Mouse (Mus musculus) G1E (cell line): ENCODE data around the gene Zc3h14.

Experiments used
- CTCF ChIP-seq: IDR thresholded peaks from 2 replicates; pipeline ENCODE4 v1.5.1; 2012; ENCODE audit warnings: low read depth, low read length, inconsistent platforms, mixed read lengths
- GATA1 ChIP-seq: IDR thresholded peaks from 2 replicates; pipeline ENCODE4 v1.6.1; 2012; ENCODE audit warnings: borderline replicate concordance, low read length, inconsistent platforms, mixed read lengths

- no peak for TF ChIP-seq GATA1
- no peak for TF ChIP-seq CTCF
Observed at GRCm38 (mm10) chr12:98716142-98716541, 30.6 kb upstream of the Zc3h14 start.
